ENCODE assay signal across 19 mouse cellular contexts in the genomic region with DNA sequence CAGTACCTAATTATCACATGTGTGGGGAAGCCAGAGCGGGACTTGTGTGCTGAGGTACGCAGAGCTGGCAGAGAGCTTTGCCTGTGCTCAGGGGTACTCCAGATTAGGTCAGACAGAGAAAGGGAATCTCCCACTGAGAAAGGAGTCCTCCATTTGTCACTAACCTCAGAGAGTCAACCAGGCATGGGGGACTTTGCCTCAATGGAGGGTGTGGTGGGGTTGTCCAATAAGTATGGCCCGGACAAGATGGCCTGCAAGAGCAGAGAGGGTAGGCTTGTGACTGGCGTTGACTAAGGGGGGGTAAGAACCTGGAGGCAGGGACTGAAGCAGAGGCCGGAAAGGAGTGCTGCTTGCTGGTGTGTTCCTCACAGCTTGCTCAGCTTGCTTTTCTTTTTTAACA.
"Had no signal": no experiment of that assay in that cellular context is flagged by ENCODE, and none has a peak within 500 bp of the region (broad histone marks: within the 10 kb centered on the region; RNA-seq: fewer than 3 reads in every experiment).

No protein-coding gene starts in this region.

- H3K4me3 ChIP-seq: liver, embryonic 15.5 days; midbrain, embryonic 10.5 days; midbrain, embryonic 13.5 days; midbrain, embryonic 15.5 days; myocyte; neural tube, embryonic 13.5 days; neural tube, embryonic 15.5 days had no signal

- H3K9ac ChIP-seq: liver, embryonic 15.5 days; lung, embryonic 14.5 days; midbrain, embryonic 13.5 days; midbrain, embryonic 15.5 days; neural tube, embryonic 13.5 days; neural tube, embryonic 15.5 days had no signal

- ATAC-seq: midbrain, embryonic 13.5 days; midbrain, embryonic 15.5 days had no signal

- DNase-seq: lung, adult 18-20 months; lung, embryonic 14.5 days; lung, postnatal 10 days; lung, postnatal 4 days; retina, postnatal 1 day; right cerebral cortex, adult 18-20 months; right cerebral cortex, postnatal 25 days; right cerebral cortex, postnatal 4 days; spleen, adult 18-20 months; thymus, adult 18-20 months; thymus, postnatal 14 days; thymus, postnatal 36 days had no signal

- H3K27me3 ChIP-seq: liver, embryonic 15.5 days; midbrain, embryonic 13.5 days; midbrain, embryonic 15.5 days; neural tube, embryonic 13.5 days; neural tube, embryonic 15.5 days had no signal

- H3K4me1 ChIP-seq: midbrain, embryonic 13.5 days; midbrain, embryonic 15.5 days; neural tube, embryonic 13.5 days; neural tube, embryonic 15.5 days had no signal

- H3K4me2 ChIP-seq: liver, embryonic 15.5 days; lung, embryonic 14.5 days; midbrain, embryonic 13.5 days; midbrain, embryonic 15.5 days; neural tube, embryonic 13.5 days; neural tube, embryonic 15.5 days had no signal

- H3K27ac ChIP-seq: liver, embryonic 15.5 days; midbrain, embryonic 10.5 days; midbrain, embryonic 13.5 days; midbrain, embryonic 15.5 days; neural tube, embryonic 13.5 days; neural tube, embryonic 15.5 days had no signal

- H3K36me3 ChIP-seq: liver, embryonic 15.5 days; midbrain, embryonic 10.5 days; midbrain, embryonic 13.5 days; midbrain, embryonic 15.5 days; neural tube, embryonic 13.5 days; neural tube, embryonic 15.5 days had no signal

- H3K9me3 ChIP-seq: liver, embryonic 15.5 days; midbrain, embryonic 10.5 days; midbrain, embryonic 13.5 days; midbrain, embryonic 15.5 days; neural tube, embryonic 13.5 days; neural tube, embryonic 15.5 days had no signal
